Mouse (Mus musculus) testis, adult 2 months (tissue): ENCODE measurements at regions not wholly inside any gene's neighbourhood (a gene's known extent, or its start where the extent isn't known, plus 50 kb on each side); places are given as distances from the start of the nearest gene placed in this dataset.

ENCODE experiments used
- H3K27ac ChIP-seq: fragments of 200-500 bp; 2 replicates; pipeline ENCODE4 v1.5.1; 2012; ENCODE audit warnings: low read depth, low read length; ENCODE audit not compliant: control insufficient read depth, insufficient read depth
- H3K27me3 ChIP-seq: fragments of 200-500 bp; 2 replicates; pipeline ENCODE4 v1.6.1; 2012; ENCODE audit warnings: mild to moderate bottlenecking, low read length, moderate library complexity; ENCODE audit not compliant: control insufficient read depth, insufficient read depth
- H3K36me3 ChIP-seq: fragments of 200-500 bp; 2 replicates; pipeline ENCODE4 v1.6.1; 2012; ENCODE audit warnings: mild to moderate bottlenecking, low read length; ENCODE audit not compliant: control insufficient read depth, insufficient read depth
- H3K4me1 ChIP-seq: fragments of 200-500 bp; 2 replicates; pipeline ENCODE4 v1.6.1; 2012; ENCODE audit warnings: low read length; ENCODE audit not compliant: control insufficient read depth, insufficient read depth
- H3K4me3 ChIP-seq: fragments of 200-500 bp; 2 replicates; pipeline ENCODE4 v1.5.1; 2012; ENCODE audit warnings: low read depth, mild to moderate bottlenecking, low read length, moderate library complexity, mixed read lengths; ENCODE audit not compliant: control insufficient read depth
- CTCF ChIP-seq: fragments of 200-500 bp; IDR thresholded peaks from 2 replicates; pipeline ENCODE4 v1.5.1; 2012; ENCODE audit warnings: low read depth, mild to moderate bottlenecking, inconsistent platforms, low read length, moderate library complexity; ENCODE audit not compliant: control insufficient read depth, insufficient read depth, insufficient replicate concordance
- POLR2A ChIP-seq: fragments of 200-500 bp; IDR thresholded peaks from 2 replicates; pipeline ENCODE4 v1.6.1; 2012; ENCODE audit warnings: low read depth, mild to moderate bottlenecking, inconsistent platforms, low read length, moderate library complexity; ENCODE audit not compliant: control insufficient read depth

DNA sequence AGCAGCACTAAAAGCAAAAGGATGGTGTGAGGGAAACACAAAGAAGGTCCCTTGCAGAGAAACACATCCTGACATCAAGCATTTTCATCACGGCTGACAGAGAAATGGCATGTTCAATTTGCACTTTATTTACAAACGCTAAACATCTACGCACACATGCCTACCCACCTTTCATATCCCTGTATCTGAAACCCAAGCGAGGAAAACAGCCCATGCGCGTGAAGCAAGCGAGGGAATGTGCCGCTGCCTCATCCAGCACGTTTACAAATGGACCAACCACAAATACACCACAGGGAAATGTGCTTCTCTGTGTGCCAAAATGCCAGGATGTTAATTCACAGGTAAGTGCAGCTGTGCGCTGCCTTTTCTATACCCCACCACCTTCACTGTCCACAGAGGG lies 399.7 kb upstream of the Pou3f3 start:
- H3K4me1 ChIP-seq = no peaks in the 10 kb centered on the region
- H3K27ac ChIP-seq = no peak overlapping the region
- TF ChIP-seq CTCF = no peak
- TF ChIP-seq POLR2A = no peak
- H3K4me3 ChIP-seq = no peak overlapping the region
- no peaks in the 10 kb centered on the region for H3K36me3 ChIP-seq
- H3K27me3 ChIP-seq = no peaks in the 10 kb centered on the region

DNA sequence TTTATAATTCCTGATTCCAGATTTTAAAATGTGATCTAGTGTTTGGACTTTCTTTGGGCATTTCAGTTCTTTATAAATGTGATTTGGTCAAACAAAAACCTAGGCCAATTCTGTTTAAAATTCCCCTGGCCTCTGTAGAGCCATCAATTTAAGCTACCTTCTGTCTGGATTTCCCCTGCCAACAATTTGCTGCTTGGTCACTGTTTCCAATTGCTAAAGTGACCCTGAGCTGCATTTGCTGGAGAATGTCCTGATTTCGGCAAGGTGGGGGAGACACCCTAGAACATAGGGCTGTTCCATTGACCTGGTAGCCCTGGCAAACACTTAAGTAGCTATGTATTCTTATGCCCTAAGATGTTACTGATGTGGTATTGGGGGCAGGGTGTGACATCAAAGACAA lies 386.3 kb upstream of the Pou3f3 start:
- no peak overlapping the region for H3K27ac ChIP-seq
- no peaks in the 10 kb centered on the region for H3K36me3 ChIP-seq
- no peak overlapping the region for H3K4me3 ChIP-seq
- TF ChIP-seq POLR2A = no peak
- TF ChIP-seq CTCF = no peak
- H3K4me1 ChIP-seq = no peaks in the 10 kb centered on the region
- H3K27me3 ChIP-seq = no peaks in the 10 kb centered on the region

DNA sequence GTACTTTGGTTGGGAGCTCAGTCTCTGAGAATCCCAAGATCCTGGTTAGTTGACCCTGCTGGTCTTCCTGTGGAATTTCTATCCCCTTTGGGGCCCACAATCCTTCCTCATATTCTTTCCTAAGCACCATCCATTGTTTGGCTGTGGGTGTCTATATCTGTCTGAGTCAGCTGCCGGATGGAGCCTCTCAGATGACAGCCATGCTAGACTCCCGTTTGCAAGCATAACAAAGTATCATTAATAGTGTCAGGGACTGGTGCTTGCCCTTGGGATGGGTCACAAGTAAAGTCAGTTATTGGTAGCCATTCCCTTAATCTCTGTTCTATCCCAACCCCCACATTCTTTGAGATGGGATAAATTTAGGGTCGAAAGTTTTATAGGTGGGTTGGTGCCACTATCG lies 382.1 kb upstream of the Pou3f3 start:
- TF ChIP-seq POLR2A = no peak
- TF ChIP-seq CTCF = no peak
- Histone ChIP-seq H3K36me3 (no peaks in the 10 kb centered on the region), H3K4me1 (no peaks in the 10 kb centered on the region), H3K27ac (no peak overlapping the region), H3K27me3 (no peaks in the 10 kb centered on the region), H3K4me3 (no peak overlapping the region)

DNA sequence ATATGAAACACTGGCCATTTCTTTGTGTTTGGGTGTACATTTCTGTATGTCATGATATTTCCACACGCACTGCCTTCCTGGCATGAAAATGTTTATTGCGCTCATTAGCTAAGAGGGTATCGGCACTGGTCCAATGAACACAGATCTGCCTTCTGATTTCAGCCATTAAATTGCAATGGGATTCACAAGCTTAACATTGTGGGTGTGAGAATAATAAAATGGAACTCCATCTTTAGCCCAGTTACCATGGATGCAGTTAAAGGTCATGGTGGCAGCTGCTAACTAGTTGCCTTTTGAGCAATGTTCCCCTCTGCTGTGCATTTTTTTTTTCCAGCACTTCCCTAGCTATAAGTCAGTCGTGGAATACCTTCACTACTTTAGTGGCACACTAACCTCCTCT lies 343.7 kb upstream of the Pou3f3 start:
- Histone ChIP-seq H3K4me1 (no peaks in the 10 kb centered on the region), H3K36me3 (no peaks in the 10 kb centered on the region), H3K4me3 (no peak overlapping the region), H3K27me3 (no peaks in the 10 kb centered on the region), H3K27ac (no peak overlapping the region)
- no peak for TF ChIP-seq CTCF
- no peak for TF ChIP-seq POLR2A

DNA sequence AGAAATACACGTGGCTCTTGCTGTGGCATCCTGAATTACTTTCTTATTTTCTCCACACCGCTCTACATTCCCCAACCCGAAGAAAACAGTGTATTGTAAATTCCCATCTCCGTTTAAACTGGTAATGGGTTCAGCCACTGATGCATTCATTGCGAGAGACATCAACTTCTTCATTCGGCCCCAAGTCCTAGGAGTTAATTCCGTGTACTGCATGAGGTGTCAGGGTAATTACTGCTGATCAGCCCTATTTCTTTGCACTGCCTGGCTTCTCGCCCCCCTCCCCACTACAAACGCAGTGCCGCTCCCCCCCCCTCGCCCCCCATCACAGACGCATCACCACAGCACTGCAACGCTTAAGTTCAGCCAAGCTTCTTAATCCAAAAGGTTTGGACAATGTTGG lies 343.2 kb upstream of the Pou3f3 start:
- H3K36me3 ChIP-seq = no peaks in the 10 kb centered on the region
- no peak overlapping the region for H3K4me3 ChIP-seq
- H3K27ac ChIP-seq = no peak overlapping the region
- TF ChIP-seq POLR2A = no peak
- no peak for TF ChIP-seq CTCF
- no peaks in the 10 kb centered on the region for H3K4me1 ChIP-seq
- no peaks in the 10 kb centered on the region for H3K27me3 ChIP-seq

DNA sequence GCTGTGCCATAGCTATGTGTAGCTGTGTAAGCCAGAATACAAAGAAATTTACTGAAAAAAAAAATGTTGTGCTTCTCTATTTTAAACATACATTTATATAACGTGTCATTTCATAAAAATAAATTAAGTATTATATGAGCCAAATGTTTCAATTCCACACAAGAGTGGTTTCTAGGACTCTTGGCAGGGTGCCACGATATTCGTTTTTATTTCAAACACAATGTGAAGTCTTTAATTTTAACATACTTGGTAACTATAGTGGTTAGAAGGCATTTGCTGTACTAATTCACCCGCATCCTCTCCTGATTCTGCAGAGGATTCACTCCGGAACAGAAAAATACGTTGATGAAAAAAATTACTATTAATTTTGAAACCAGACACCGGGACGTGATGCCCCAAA lies 342.5 kb upstream of the Pou3f3 start:
- H3K4me3 ChIP-seq = no peak overlapping the region

DNA sequence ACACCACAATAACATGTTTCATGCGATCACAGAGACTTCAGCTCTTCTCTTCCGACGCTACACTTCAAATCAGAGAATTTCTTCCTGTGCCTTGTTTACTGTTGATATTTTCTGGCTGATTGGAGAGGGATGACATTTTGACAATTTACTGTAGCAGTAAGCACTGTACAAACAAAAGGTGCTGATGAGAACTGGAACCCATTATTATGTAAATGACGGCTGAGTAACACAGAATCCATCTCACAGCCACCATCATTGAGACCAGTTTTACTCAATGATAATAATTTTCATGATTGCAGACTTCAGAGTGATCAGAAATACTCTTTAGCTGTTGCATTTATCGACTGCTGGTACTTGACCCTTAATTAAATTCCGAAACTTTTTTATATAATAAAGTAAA lies 341.5 kb upstream of the Pou3f3 start:
- Histone ChIP-seq H3K27ac (no peak overlapping the region), H3K27me3 (no peaks in the 10 kb centered on the region), H3K4me3 (no peak overlapping the region), H3K36me3 (no peaks in the 10 kb centered on the region), H3K4me1 (no peaks in the 10 kb centered on the region)
- TF ChIP-seq POLR2A (no peak), CTCF (no peak)

More for the DNA sequence above, 342.5 kb upstream of the Pou3f3 start:
- TF ChIP-seq CTCF (no peak), POLR2A (no peak)
- H3K4me1 ChIP-seq = no peaks in the 10 kb centered on the region
- H3K36me3 ChIP-seq = no peaks in the 10 kb centered on the region
- H3K27me3 ChIP-seq = no peaks in the 10 kb centered on the region
- H3K27ac ChIP-seq = no peak overlapping the region

DNA sequence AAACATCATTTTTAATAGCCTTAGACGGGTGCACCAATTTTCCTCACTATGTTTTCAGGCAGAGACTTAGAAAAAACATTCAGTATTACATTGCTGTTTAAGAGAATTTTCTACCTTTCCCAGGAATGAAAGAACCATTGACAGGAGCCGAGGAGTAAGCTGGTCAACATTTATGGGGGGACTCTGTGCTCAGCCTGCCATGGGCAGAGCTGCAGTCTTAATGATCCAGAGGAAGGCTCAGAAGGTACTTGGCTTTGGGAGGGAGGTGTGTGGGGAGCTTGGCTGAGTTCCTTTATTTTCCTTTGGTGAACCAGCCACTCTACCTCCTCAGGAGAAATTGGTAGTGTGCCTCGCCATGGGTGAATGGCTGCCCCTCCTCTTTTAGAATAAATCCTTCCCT lies 333.1 kb upstream of the Pou3f3 start:
- Histone ChIP-seq H3K4me3 (no peak overlapping the region), H3K27me3 (no peaks in the 10 kb centered on the region), H3K4me1 (no peaks in the 10 kb centered on the region), H3K27ac (no peak overlapping the region), H3K36me3 (no peaks in the 10 kb centered on the region)
- TF ChIP-seq CTCF (no peak), POLR2A (no peak)
